Mouse (Mus musculus): ENCODE data around the gene Capn13.

GRCm38 (mm10) chr17:73300147-73300880 is 100.4 kb downstream of the Capn13 start:
- TF ChIP-seq GATA1 (IDR thresholded peaks at IDR 0.05; ENCODE audit: borderline replicate concordance, low read length), result no peak
- no peak for TF ChIP-seq FLI1 (IDR thresholded peaks at IDR 0.05; ENCODE audit: low read length)

All from megakaryocyte, embryonic 14.5 days (primary cell).